Mouse (Mus musculus) limb, embryonic 11.5 days (tissue): ENCODE measurements around the gene Trak2. TPM values are rescaled to one million over a fixed set of nuclear protein-coding genes. Genes with fewer than 3 reads are reported as not detected.
A peak's percentile ranks its signal among the peaks of the same experiment; 100 is the strongest.

ENCODE experiments used
- ATAC-seq: fragments of 200-750 bp; cut with Nextera tagmentation; 2 replicates; pipeline ENCODE4 v1.8.0; 2017; ENCODE audit warnings: low read depth; ENCODE audit not compliant: insufficient number of reproducible peaks, low FRiP score, low TSS enrichment
- DNase-seq: peaks from one replicate; pipeline ENCODE4 v3.0.0-alpha.2; 2015; ENCODE audit warnings: low spot score
- H3K27ac ChIP-seq: fragments of 300-500 bp; sonication (generic); replicated peaks from 2 replicates; pipeline ENCODE4 v1.5.1; 2014; ENCODE audit warnings: low read depth, mild to moderate bottlenecking, low read length
- H3K27me3 ChIP-seq: fragments of 300-500 bp; sonication (generic); 2 replicates; pipeline ENCODE4 v1.6.1; 2014; ENCODE audit warnings: mild to moderate bottlenecking, low read length, mixed read lengths; ENCODE audit not compliant: control insufficient read depth, insufficient read depth
- H3K36me3 ChIP-seq: fragments of 300-500 bp; sonication (generic); 2 replicates; pipeline ENCODE4 v1.6.1; 2014; ENCODE audit warnings: mild to moderate bottlenecking, low read length, moderate library complexity, mixed read lengths; ENCODE audit not compliant: control insufficient read depth, insufficient read depth
- H3K4me1 ChIP-seq: fragments of 300-500 bp; sonication (generic); 2 replicates; pipeline ENCODE4 v1.6.1; 2014; ENCODE audit warnings: low read length, mixed read lengths; ENCODE audit not compliant: control insufficient read depth, insufficient read depth
- H3K4me2 ChIP-seq: fragments of 300-500 bp; sonication (generic); 2 replicates; pipeline ENCODE4 v1.6.1; 2014; ENCODE audit warnings: low read depth, mild to moderate bottlenecking, moderate library complexity; ENCODE audit not compliant: severe bottlenecking
- H3K4me3 ChIP-seq: fragments of 300-500 bp; sonication (generic); 2 replicates; pipeline ENCODE4 v1.5.1; 2014; ENCODE audit warnings: low read depth, low read length
- H3K9ac ChIP-seq: fragments of 300-500 bp; sonication (generic); 2 replicates; pipeline ENCODE4 v1.6.1; 2014; ENCODE audit warnings: mild to moderate bottlenecking, low read length
- H3K9me3 ChIP-seq: fragments of 300-500 bp; sonication (generic); 2 replicates; pipeline ENCODE4 v1.6.1; 2016; ENCODE audit warnings: low read length; ENCODE audit not compliant: control insufficient read depth
- WGBS: fragments of 180-500 bp; shearing (Covaris S2); extraction: QIAGEN DNeasy Blood & Tissue Kit; methylation state at CpG from one replicate; pipeline ENCODE4 v1.1.7; 2014; 5-methylcytosine and 5-hydroxymethylcytosine counted together
- polyA plus RNA-seq: library from polyadenylated mRNA; unstranded; fragments of >200 nt; fragmentation: Nextera tagmentation; extraction: Ambion mirVana; gene quantifications from 2 replicates; pipeline ENCODE4 v1.2.1, GENCODE M21; 2014

Trak2 gene
- polyA plus RNA-seq: 8.3 and 10.0 TPM in 2 replicates

DNA sequence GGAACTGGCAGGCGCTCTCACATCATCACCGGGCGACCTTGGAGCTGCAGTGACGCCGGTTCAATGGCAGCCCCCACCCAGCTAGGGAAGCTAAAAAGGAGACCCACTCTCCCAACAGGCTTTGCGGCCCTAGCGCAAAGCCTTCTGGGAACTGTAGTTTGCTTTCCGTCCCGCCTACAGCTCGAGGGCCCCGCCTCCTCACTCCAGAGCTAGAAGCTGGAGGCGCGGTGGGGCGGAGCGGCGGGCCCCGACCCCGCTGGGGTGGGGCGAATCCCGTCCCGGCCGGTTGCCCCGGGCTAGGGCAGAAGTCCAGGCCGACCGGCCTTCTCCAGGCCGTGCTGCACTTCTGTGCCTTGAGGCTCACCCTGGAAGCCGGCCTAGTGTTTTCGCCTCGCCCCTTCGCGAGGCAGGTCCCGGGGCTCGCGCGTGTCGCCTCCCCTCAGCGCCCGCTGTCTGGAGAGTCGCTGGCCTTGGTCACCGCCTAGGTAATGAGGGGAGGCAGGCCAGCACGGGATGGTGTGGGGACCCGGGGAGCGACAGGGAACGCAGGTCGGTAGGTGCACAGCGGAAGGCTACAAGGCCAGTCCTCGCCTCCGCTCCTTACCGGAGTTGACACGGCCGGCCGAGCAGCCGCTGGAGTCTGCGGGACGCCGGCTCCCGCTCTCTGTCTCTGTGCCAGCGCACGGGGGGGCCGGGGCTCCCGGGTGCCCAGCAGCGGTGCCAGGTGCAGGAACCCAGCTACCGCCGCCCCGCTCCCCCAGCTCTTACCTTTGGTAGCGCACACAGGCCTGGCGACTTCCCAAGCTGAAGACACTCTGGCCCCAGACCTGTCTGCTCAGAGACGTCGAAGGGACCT is at the start of gene Trak2, which contains the start of gene Stradb:
TSS of gene Trak2 (minus strand) at position 65 of the 856 bp plus-strand sequence.
TSS of gene Stradb (plus strand) at position 157 of the 856 bp plus-strand sequence.
- whole genome bisulfite sequencing: 1% methylated on average over 69 of the region's 69 CpGs
- Histone ChIP-seq H3K4me2 (peak within 1 kb of the TSS; percentile 89), H3K4me1 (0 out of 2 replicates have a peak, but pooled peaks cover 6% of the 10 kb centered on the region), H3K27ac (peak within 1 kb of the TSS; percentile 30; the same call in 1 of the 2 replicates), H3K9ac (peak within 1 kb of the TSS; percentile 87), H3K27me3 (no peaks in the 10 kb centered on the region), H3K4me3 (peak within 1 kb of the TSS; percentile 88), H3K9me3 (no peaks in the 10 kb centered on the region), H3K36me3 (no peaks in the 10 kb centered on the region)
- ATAC-seq (peak; percentile 98), DNase-seq (peak; percentile 94)

DNA sequence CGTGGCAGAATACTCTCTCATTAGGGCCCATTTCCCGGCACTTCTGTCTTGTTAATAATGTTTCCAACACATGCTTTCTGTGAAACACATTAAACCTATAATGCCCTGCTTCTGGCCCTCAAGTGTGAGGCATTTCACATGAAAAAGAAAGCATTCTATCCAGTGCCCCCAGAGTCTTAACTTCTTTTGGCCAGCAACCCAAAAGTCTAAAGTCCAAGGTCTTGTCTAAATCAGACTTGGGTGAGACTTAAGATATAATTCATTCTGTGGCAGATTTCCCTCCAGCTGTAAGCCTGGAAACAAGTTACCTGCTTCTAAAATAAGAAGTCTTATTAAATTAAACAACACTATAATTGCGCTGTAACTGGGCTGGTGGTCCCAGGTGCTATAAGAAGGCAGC is 48.3 kb upstream of the Trak2 start:
- no peaks in the 10 kb centered on the region for H3K36me3 ChIP-seq
- H3K27me3 ChIP-seq: no peaks in the 10 kb centered on the region
- ATAC-seq (no peak), DNase-seq (no peak)
- no peak overlapping the region for H3K4me3 ChIP-seq
- no peaks in the 10 kb centered on the region for H3K4me1 ChIP-seq
- H3K9me3 ChIP-seq: no peaks in the 10 kb centered on the region
- no peak overlapping the region for H3K9ac ChIP-seq
- no peak overlapping the region for H3K27ac ChIP-seq
- H3K4me2 ChIP-seq: no peak overlapping the region
- 57% methylated on average over 3 of the region's 3 CpGs for WGBS

DNA sequence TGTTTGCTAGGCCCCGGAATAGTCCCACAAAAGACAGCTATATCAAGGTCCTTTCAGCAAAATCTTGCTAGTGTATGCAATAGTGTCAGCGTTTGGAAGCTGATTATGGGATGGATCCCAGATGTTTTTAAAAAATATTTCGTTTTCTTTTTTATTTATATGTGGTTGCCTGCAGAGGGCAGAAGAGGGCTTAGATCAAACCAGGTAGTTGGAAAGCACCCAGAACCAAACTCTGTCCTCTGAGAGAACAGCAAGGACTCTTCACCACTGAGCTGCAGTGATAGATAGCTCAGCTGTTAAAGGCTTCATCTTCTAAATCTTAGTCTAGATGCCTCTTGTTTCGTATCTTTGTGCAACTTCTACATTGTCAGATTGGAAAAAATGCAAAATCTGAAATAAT is 36.0 kb upstream of the Trak2 start:
- 48% methylated on average over 4 of the region's 4 CpGs for WGBS
- H3K9ac ChIP-seq: no peak overlapping the region
- no peaks in the 10 kb centered on the region for H3K36me3 ChIP-seq
- no peak overlapping the region for H3K4me3 ChIP-seq
- H3K4me1 ChIP-seq: no peaks in the 10 kb centered on the region
- no peak overlapping the region for H3K27ac ChIP-seq
- DNase-seq (no peak), ATAC-seq (no peak)
- H3K9me3 ChIP-seq: no peaks in the 10 kb centered on the region
- H3K4me2 ChIP-seq: no peak overlapping the region
- H3K27me3 ChIP-seq: no peaks in the 10 kb centered on the region

DNA sequence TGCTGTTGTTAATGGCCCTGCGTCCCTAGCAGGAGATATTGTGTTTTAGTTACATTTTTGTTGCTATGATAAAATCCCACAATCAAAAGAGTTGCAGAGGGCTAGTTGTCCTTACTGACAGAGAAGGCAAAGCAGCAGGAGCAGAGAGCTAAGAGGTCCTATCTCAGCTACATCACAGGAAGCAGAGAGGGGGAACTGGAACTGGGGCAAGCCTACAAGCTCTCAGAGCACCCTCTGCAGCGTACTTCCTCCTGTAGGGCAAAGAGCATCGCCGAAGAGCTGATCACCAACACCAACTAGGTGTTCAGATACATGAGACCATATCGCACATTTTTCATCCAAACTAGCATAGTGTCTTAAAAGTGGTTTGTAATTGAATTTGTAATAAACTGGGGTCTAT is 22.1 kb upstream of the Trak2 start:
- Histone ChIP-seq H3K4me1 (no peaks in the 10 kb centered on the region), H3K27me3 (no peaks in the 10 kb centered on the region), H3K36me3 (no peaks in the 10 kb centered on the region; the same call in 1 of the 2 replicates), H3K4me3 (no peak overlapping the region), H3K4me2 (no peak overlapping the region), H3K27ac (no peak overlapping the region), H3K9ac (no peak overlapping the region), H3K9me3 (no peaks in the 10 kb centered on the region)
- no peak for DNase-seq
- ATAC-seq: no peak
- 92% methylated on average over 5 of the region's 5 CpGs for WGBS

DNA sequence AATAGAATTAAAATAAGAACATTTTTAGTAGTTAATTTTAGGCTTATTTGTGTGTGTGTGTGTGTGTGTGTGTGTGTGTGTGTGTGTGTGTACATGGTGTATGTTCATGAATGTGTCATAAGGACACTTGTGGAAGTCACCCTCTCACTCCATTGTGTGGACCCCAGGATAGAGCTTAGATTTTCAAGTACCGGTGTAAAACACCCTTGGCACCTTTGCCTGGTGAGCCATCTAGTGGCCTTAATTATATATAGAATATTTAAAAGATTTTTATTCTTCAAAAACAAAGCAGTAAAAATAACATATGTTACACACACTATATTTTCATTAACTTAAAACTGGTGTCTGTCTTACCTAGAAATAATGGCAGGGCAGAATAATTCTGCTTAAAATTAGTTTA is 20.5 kb upstream of the Trak2 start:
- Histone ChIP-seq H3K27ac (no peak overlapping the region), H3K4me3 (no peak overlapping the region), H3K27me3 (no peaks in the 10 kb centered on the region), H3K36me3 (no peaks in the 10 kb centered on the region; the same call in 1 of the 2 replicates), H3K4me2 (no peak overlapping the region), H3K9ac (no peak overlapping the region), H3K4me1 (no peaks in the 10 kb centered on the region), H3K9me3 (no peaks in the 10 kb centered on the region)
- WGBS: 50% methylated on average over 1 of the region's 1 CpGs
- ATAC-seq (no peak), DNase-seq (no peak)

DNA sequence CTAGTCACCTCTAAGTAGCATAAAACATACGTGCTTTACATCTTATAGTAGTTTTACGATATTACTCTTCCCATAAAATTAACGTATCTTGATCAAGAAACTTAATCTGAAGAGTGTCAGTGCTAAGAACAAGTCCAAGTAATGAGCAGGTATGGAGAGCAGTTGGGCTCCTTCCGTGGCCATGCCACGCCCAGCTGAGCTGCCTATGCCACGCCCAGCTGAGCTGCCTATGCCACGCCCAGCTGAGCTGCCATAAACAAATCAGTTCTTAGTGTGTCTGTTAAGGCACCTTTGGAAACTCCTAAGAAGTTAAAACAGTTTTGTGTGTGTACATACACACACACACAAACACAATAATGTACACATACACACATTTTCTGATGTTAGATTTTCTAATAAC is 19.9 kb upstream of the Trak2 start:
- Histone ChIP-seq H3K4me2 (no peak overlapping the region), H3K27me3 (no peaks in the 10 kb centered on the region), H3K4me1 (no peaks in the 10 kb centered on the region), H3K36me3 (no peaks in the 10 kb centered on the region; the same call in 1 of the 2 replicates), H3K9ac (no peak overlapping the region), H3K4me3 (no peak overlapping the region), H3K27ac (no peak overlapping the region), H3K9me3 (no peaks in the 10 kb centered on the region)
- no peak for ATAC-seq
- no peak for DNase-seq
- WGBS: 81% methylated on average over 7 of the region's 7 CpGs

DNA sequence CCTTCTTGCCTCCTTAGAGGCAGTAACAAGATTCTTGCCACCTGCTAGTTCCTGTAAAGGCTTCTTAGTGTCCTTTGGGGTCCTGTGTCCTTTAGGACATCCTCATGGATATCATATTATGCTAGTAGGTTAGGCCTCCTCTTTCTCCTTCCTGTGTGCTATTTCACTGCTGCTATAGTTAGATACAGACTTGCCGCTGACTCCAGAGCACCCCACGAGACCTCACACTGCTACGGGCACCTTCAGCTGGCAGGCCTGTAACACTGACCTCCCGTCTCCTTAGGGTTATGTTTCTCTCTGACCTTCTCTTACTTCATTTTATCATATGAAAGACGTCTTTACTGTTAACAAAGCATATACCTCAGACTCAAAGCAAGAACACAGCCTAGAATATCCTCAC is 11.4 kb upstream of the Trak2 start:
- Histone ChIP-seq H3K9ac (no peak overlapping the region), H3K4me2 (no peak overlapping the region), H3K36me3 (no peaks in the 10 kb centered on the region; the same call in 1 of the 2 replicates), H3K27ac (no peak overlapping the region), H3K27me3 (no peaks in the 10 kb centered on the region), H3K9me3 (no peaks in the 10 kb centered on the region), H3K4me1 (no peaks in the 10 kb centered on the region), H3K4me3 (no peak overlapping the region)
- ATAC-seq: no peak
- WGBS: 88% methylated on average over 5 of the region's 5 CpGs
- DNase-seq: no peak

DNA sequence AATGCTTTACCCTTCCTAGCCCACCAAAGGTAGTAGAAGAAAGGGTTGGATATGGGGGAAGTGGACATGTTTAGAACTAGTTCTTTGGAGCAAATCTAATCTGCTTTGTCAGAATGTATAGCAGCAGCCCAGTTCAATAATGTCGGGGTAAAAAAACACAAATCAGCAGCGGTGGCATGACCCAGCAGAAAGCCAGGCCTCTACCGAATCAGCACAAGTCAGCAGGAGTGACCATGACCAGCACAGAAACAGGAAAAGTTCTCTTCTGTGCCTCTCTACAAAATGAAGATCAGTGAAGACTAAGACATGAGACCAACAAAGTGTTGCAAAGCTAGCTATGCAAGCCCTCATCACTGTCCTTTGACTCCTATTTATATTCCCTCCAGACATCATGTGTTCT is 9.0 kb upstream of the Trak2 start:
- Histone ChIP-seq H3K27ac (no peak overlapping the region), H3K36me3 (no peaks in the 10 kb centered on the region; the same call in 1 of the 2 replicates), H3K9me3 (no peaks in the 10 kb centered on the region), H3K27me3 (no peaks in the 10 kb centered on the region), H3K4me2 (no peak overlapping the region), H3K9ac (no peak overlapping the region), H3K4me1 (no peaks in the 10 kb centered on the region), H3K4me3 (no peak overlapping the region)
- ATAC-seq (no peak), DNase-seq (no peak)
- 92% methylated on average over 3 of the region's 3 CpGs for WGBS
